Mouse (Mus musculus) embryonic facial prominence, embryonic 15.5 days (tissue): ENCODE measurements around the gene Slc35e3. TPM values are rescaled to one million over a fixed set of nuclear protein-coding genes. Genes with fewer than 3 reads are reported as not detected.
"Not testable (repeated sequence)": the region's sequence is repeated elsewhere in the genome, so short reads cannot be mapped to it uniquely, and the experiment has no call there.

Experiments
- ATAC-seq: fragments of 200-750 bp; cut with Nextera tagmentation; 2 replicates; pipeline ENCODE4 v1.8.0; 2017; ENCODE audit warnings: low read depth, moderate TSS enrichment; ENCODE audit not compliant: insufficient number of reproducible peaks, low FRiP score, low TSS enrichment
- H3K27ac ChIP-seq: fragments of 300-500 bp; sonication (generic); replicated peaks from 2 replicates; pipeline ENCODE4 v1.5.1; 2015; ENCODE audit warnings: mild to moderate bottlenecking, inconsistent platforms
- H3K27me3 ChIP-seq: fragments of 300-500 bp; sonication (generic); 2 replicates; pipeline ENCODE4 v1.6.1; 2015; ENCODE audit warnings: inconsistent platforms
- H3K36me3 ChIP-seq: fragments of 300-500 bp; sonication (generic); 2 replicates; pipeline ENCODE4 v1.6.1; 2015; ENCODE audit warnings: mild to moderate bottlenecking, inconsistent platforms
- H3K4me1 ChIP-seq: fragments of 300-500 bp; sonication (generic); 2 replicates; pipeline ENCODE4 v1.6.1; 2015; ENCODE audit warnings: inconsistent platforms
- H3K4me2 ChIP-seq: fragments of 300-500 bp; sonication (generic); replicated peaks from 2 replicates; pipeline ENCODE4 v1.6.1; 2015; ENCODE audit warnings: mild to moderate bottlenecking, inconsistent platforms
- H3K4me3 ChIP-seq: fragments of 300-500 bp; sonication (generic); replicated peaks from 2 replicates; pipeline ENCODE4 v1.5.1; 2015; ENCODE audit warnings: mild to moderate bottlenecking, inconsistent platforms
- H3K9ac ChIP-seq: fragments of 300-500 bp; sonication (generic); 2 replicates; pipeline ENCODE4 v1.6.1; 2015; ENCODE audit warnings: inconsistent platforms
- H3K9me3 ChIP-seq: fragments of 300-500 bp; sonication (generic); replicated peaks from 2 replicates; pipeline ENCODE4 v1.6.1; 2016; ENCODE audit warnings: inconsistent platforms
- WGBS: fragments of 180-500 bp; shearing (Covaris S2); methylation state at CpG from one replicate; pipeline ENCODE4 v1.1.7; 2015; 5-methylcytosine and 5-hydroxymethylcytosine counted together
- polyA plus RNA-seq: library from polyadenylated mRNA; unstranded; fragments of >200 nt; fragmentation: Nextera tagmentation; extraction: Ambion mirVana; gene quantifications from 2 replicates; pipeline ENCODE4 v1.2.1, GENCODE M21; 2015

Gene Slc35e3
- polyA plus RNA-seq, 1 experiment from 2014 or later = 22.7 TPM

DNA sequence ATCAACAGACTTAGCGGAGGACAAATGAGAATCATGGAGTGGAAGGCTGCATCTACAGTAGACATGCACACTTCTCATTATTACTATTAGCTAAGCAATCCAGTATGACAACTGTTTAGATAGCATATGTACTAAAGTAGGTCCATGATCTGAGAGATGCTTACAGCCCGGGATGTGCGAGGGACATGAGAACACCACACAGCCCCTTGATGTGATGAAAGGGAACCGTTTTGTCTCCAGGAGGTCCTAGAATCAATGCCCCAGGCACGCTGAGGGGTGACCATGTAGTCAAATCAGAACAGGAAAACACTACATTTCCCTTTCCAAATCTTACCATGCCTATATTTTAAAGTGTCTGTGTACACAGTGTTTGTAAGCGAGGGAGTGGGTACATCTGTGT, 5.6 kb upstream of the Slc35e3 start:
- H3K36me3 ChIP-seq = peaks cover 60% of the 10 kb centered on the region
- H3K4me2 ChIP-seq = no peak overlapping the region
- H3K4me3 ChIP-seq = no peak overlapping the region
- ATAC-seq = no peak
- no peak overlapping the region for H3K9ac ChIP-seq
- WGBS = 98% methylated on average over 6 of the region's 6 CpGs
- no peaks in the 10 kb centered on the region for H3K4me1 ChIP-seq
- H3K9me3 ChIP-seq = no peaks in the 10 kb centered on the region
- no peaks in the 10 kb centered on the region for H3K27me3 ChIP-seq
- no peak overlapping the region for H3K27ac ChIP-seq

DNA sequence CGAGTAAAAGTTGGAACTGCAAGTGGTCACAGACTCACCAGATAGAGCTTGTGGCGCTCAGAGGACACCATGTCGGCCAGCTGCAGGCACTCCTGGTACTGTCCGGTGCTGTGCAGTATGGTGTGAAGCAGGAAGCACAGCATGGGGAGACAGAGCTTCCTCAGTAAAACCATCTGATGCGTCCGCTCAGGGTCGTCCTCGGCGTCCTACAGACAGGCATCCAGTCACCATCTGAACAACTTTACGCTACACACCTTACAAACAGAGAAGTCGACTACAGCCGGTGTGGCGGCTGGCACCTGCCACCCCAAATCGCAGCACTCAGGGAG, 5.1 kb upstream of the Slc35e3 start:
- Histone ChIP-seq H3K9ac (no peak overlapping the region), H3K4me1 (no peaks in the 10 kb centered on the region), H3K36me3 (peaks cover 55% of the 10 kb centered on the region), H3K4me2 (no peak overlapping the region), H3K27me3 (no peaks in the 10 kb centered on the region), H3K4me3 (no peak overlapping the region), H3K9me3 (no peaks in the 10 kb centered on the region), H3K27ac (no peak overlapping the region)
- ATAC-seq = no peak
- 96% methylated on average over 14 of the region's 14 CpGs for WGBS

DNA sequence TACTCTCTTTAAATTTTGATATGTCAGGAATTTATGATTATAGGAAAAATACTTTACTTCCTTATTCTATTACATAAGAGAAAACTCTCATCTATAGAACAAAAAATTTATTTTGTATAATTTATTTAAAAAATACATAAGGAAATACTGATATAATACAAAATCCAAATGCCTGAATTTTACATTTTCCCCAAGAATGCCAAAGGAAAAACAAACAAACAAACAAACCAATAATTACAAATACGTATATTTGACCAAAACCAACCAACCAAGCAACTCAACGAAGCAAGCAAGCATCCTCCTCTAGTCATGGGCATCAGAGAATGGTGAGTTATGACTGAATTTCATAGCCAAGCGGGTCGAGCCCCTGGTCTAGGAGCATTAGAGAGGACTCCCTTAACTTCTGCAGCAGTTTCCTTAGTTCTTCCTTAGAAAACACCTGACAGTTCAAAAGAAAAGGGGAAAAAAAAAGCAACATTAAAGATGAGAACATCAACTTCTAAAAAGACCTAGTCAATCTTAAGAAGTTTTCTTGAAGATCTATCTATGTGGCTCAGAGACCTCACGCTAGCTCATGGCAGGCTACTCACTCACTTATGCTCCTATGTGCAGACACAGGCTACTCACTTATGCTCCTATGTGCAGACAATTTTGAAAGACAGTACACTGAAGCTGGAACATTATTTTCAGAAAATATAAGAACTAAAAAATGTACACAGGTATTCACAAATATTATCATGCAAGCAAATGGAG, 4.5 kb upstream of the Slc35e3 start:
- no peak overlapping the region for H3K4me3 ChIP-seq
- H3K27me3 ChIP-seq = no peaks in the 10 kb centered on the region
- H3K4me1 ChIP-seq = no peaks in the 10 kb centered on the region
- H3K4me2 ChIP-seq = no peak overlapping the region
- WGBS = 98% methylated on average over 5 of the region's 5 CpGs
- peaks cover 49% of the 10 kb centered on the region for H3K36me3 ChIP-seq
- H3K9ac ChIP-seq = no peak overlapping the region
- ATAC-seq = no peak
- no peaks in the 10 kb centered on the region for H3K9me3 ChIP-seq
- no peak overlapping the region for H3K27ac ChIP-seq

DNA sequence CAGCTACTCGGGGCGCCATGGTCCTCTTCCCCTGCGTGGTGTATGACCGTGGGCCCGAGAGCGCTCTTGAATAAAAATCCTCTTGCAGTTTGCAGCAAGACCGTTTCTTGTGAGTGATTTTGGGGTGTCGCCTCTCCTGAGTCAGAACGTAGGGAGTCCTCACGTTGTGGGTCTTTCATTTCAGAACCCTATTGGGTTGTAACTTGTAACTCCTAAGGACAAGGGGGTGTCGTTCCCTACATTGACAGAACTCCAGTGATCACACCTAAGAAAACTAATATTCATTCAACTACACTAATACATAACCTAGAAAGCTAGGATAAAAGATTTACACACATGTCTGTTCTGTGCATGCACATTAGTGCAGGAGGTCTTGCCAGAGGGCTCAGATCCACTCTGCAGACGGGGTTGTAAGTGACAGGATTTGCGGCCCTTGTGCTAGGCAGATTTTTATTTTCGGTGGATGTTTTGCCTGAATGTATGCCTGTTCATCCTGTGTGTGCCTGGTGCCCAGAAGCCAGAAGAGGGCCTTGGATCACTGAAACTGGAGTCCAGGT, 3.7 kb upstream of the Slc35e3 start:
- H3K36me3 ChIP-seq = peaks cover 41% of the 10 kb centered on the region
- 93% methylated on average over 14 of the region's 14 CpGs for WGBS
- H3K4me1 ChIP-seq = peaks cover 6% of the 10 kb centered on the region
- no peaks in the 10 kb centered on the region for H3K9me3 ChIP-seq
- no peak overlapping the region for H3K9ac ChIP-seq
- no peak overlapping the region for H3K4me3 ChIP-seq
- no peaks in the 10 kb centered on the region for H3K27me3 ChIP-seq
- H3K4me2 ChIP-seq = no peak overlapping the region
- ATAC-seq = no peak
- no peak overlapping the region for H3K27ac ChIP-seq

DNA sequence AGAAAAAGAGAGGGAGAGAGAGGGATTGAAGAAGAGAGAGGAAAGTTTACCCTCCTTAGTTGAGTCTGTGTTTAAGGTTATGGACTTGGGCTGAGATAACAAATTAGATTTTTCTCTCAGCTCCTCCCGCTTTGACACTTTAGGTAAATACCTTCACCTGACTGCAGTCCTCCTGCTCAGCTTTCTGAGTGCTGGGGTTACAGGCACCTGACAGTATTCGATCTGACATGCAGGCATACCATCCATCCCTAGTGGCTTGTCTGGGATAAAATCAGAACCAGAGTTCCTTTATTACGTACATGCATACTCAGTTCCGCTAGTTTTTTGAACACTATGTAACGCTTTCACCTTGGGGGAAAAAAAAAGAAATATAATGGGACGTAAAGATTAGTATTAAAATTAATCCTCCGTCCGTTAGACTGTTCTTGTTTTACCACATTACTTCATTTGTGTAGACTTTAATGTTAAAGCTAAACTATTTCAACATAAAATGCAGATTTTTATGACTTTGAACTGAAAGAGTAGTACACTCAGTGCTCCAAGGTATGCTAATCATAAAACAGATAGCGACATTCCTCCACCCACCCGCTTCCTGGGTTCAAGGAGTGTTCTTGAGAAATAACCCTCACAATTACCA, 3.0 kb upstream of the Slc35e3 start:
- peaks cover 8% of the 10 kb centered on the region for H3K4me1 ChIP-seq

DNA sequence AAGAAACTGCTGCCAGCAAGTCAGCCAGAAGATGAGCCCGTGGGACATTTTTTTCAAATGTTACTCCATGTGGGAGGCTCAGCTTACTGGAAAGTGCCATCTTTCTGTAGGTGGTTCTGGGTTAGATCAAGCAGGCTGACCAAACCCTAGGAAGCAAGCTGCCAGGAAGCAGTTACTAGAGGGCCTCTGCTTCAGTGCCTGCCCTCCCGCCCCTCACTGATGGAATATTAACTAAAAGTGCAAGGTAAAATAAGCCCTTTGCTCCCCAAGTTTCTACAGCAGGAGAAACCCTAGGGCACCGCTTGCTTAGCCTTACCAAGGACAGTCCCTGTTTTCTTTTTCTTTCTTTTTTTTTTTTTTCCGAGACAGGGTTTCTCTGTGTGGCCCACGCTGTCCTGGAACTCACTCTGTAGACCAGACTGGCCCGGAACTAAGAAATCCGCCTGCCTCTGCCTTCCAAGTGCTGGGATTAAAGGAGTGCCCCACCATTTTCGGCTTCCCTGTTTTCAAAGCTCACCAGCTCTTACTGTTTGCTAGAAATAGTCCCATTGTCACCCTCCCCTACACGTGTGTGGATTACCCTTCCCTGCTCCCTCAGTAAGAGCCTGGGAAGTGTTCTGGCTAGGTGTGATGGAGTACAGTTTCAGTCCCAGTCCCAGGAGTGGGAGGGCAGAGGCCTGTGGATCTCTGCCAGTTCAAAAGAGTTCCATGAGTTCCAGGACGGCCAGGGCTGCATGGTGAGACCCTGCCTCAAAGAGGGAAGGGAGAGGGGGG, 2.3 kb upstream of the Slc35e3 start:
- 86% methylated on average over 10 of the region's 10 CpGs for WGBS
- Histone ChIP-seq H3K27me3 (no peaks in the 10 kb centered on the region), H3K4me2 (no peak overlapping the region), H3K4me3 (no peak overlapping the region), H3K36me3 (peaks cover 37% of the 10 kb centered on the region), H3K27ac (no peak overlapping the region), H3K9me3 (no peaks in the 10 kb centered on the region), H3K9ac (no peak overlapping the region), H3K4me1 (peaks cover 8% of the 10 kb centered on the region)
- ATAC-seq = no peak

More for the DNA sequence above, 3.0 kb upstream of the Slc35e3 start:
- ATAC-seq = no peak
- H3K36me3 ChIP-seq = peaks cover 37% of the 10 kb centered on the region
- no peak overlapping the region for H3K27ac ChIP-seq
- H3K9ac ChIP-seq = no peak overlapping the region
- no peak overlapping the region for H3K4me3 ChIP-seq
- WGBS = 90% methylated on average over 10 of the region's 10 CpGs
- no peaks in the 10 kb centered on the region for H3K27me3 ChIP-seq
- H3K4me2 ChIP-seq = no peak overlapping the region
- no peaks in the 10 kb centered on the region for H3K9me3 ChIP-seq

DNA sequence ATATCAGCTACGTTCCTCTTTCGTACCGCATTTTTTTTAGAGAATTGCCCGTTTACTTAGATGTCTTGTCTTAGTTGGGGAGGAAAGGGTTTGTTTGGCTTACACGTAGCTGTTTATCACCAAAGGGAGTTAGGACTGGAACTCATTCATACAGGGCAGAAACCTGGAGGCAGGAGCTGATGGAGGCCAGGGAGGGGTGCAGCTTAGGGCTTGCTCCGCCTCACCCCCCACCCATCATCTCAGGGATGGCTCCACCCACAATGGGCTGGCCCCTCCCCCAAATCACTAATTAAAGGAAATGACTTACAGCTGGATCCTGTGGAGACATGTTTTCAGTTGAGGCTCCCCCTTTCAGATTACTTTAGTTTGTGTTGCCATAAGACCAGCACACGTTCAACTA, 1.5 kb upstream of the Slc35e3 start:
- Histone ChIP-seq H3K27me3 (no peaks in the 10 kb centered on the region), H3K9ac (no peak overlapping the region), H3K9me3 (no peaks in the 10 kb centered on the region), H3K4me3 (no peak overlapping the region), H3K4me2 (no peak overlapping the region), H3K36me3 (peaks cover 32% of the 10 kb centered on the region), H3K27ac (no peak overlapping the region), H3K4me1 (peaks cover 8% of the 10 kb centered on the region)
- 80% methylated on average over 7 of the region's 7 CpGs for WGBS
- no peak for ATAC-seq

DNA sequence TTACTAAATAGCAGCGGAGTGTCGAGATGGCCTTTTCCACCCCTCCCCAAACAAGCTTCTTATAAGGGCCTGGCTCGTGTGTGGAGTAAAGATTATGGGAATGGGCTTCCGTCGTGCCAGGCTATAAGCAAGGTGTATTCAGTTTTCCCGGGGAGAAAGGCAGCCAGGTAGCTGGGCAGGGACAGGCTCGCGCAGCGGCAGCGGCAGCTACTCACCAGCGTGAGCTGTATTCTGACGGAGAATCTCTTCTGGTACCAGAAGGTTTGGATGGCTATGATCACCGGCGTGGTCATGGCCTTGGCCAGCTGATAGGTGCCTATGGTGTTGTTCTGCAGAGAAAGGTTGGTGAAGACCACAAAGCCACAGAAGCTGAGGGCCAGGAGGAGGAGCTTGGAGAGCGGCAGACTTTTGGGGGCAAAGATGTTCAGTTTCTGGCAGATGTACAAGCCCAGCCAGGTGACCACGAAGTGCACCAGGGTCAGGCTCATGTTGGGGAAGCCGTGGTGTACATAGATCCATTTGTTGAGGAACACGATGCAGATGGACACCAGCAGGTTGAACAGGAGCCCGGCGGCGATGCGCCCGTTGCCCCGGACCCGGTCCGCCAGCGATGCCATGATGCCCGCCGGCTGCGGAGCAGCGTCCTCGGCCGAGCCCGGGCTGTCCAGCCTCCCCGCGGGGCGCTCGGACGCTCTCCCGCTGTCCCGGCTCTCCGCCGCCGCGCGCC, 432 bp downstream of the Slc35e3 start:
- peak overlapping the region; percentile 80 for H3K4me2 ChIP-seq
- not testable (repeated sequence) for H3K27me3 ChIP-seq, H3K4me1 ChIP-seq, H3K9me3 ChIP-seq
- H3K36me3 ChIP-seq = peaks cover 19% of the 10 kb centered on the region
- ATAC-seq = 0 out of 2 replicates have a peak, but pooled peaks have one; percentile 31
- peak overlapping the region; percentile 84; the same call in 1 of the 2 replicates for H3K27ac ChIP-seq
- H3K4me3 ChIP-seq = peak overlapping the region; percentile 52
- 0% methylated on average over 20 of the region's 46 CpGs for WGBS
- H3K9ac ChIP-seq = peak overlapping the region; percentile 47

DNA sequence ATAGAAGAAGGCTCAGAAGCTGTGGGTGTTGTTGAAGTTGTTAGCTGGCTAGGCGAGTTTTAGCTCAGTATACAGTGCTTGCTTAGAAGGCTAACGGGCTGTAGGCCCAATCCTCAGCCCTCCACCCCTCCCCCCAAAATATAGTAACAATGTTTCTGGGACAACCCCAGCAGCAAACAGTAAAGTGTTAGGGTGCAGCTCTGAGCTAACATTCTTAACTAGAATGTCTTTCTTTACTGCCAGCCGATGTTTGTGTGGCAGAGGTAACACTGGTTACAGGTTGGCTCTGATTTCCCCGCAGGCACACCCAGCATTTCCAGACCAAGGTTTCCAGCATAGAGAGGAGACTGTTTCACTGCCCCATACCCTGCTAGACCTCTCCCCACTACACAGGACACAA, 2.2 kb downstream of the Slc35e3 start:
- H3K27ac ChIP-seq = peak overlapping the region; percentile 30
- peaks cover 8% of the 10 kb centered on the region for H3K4me1 ChIP-seq
- ATAC-seq = no peak
- no peak overlapping the region for H3K4me3 ChIP-seq
- no peaks in the 10 kb centered on the region for H3K27me3 ChIP-seq
- no peaks in the 10 kb centered on the region for H3K9me3 ChIP-seq
- H3K9ac ChIP-seq = no peak overlapping the region
- no peak overlapping the region for H3K4me2 ChIP-seq
- peaks cover 20% of the 10 kb centered on the region for H3K36me3 ChIP-seq
- WGBS = 79% methylated on average over 4 of the region's 4 CpGs

DNA sequence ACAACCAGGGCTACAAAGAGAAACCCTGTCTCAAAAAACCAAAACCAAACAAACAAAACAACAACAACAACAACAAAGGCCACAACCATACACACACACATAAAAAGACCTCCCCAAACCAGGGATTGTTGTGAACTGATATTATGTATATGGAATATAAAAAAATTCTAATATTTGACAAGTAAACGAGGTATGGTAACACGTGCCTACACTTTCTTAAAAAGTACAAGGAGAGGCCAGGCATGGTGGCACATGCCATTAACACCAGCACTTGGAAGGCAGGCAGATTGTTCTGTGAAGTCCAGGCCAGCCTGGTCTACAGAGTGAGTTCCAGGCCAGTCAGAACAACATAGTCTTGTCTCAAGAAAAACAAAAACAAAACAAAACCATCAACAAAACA, 3.0 kb downstream of the Slc35e3 start:
- ATAC-seq = no peak
- Histone ChIP-seq H3K4me1 (peaks cover 8% of the 10 kb centered on the region), H3K27ac (peak overlapping the region; percentile 30; the same call in 1 of the 2 replicates), H3K4me2 (no peak overlapping the region), H3K9me3 (no peaks in the 10 kb centered on the region), H3K36me3 (peaks cover 21% of the 10 kb centered on the region), H3K4me3 (no peak overlapping the region), H3K9ac (no peak overlapping the region), H3K27me3 (no peaks in the 10 kb centered on the region)
- 85% methylated on average over 2 of the region's 2 CpGs for WGBS

DNA sequence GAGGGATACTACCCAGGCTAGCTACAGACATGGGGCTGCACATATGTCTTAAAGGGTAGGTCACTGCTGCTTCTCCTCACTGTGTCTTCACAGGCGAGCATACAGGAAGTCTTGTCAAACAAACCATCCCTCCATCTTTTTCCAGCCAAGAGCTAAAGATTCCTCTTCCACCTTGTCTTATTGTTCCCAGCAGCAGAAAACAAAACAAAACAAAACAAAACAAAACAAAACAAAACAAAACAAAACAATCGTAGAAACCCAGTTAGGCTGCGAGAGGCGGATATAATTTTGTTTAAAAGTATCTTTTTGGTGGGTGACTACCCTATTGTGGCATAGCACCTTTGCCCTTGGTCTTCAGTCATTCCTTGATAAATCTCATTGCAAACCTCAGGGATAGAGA, 3.5 kb downstream of the Slc35e3 start:
- Histone ChIP-seq H3K9ac (no peak overlapping the region), H3K4me3 (no peak overlapping the region), H3K4me1 (peaks cover 8% of the 10 kb centered on the region), H3K36me3 (peaks cover 27% of the 10 kb centered on the region), H3K27ac (no peak overlapping the region), H3K4me2 (no peak overlapping the region), H3K9me3 (no peaks in the 10 kb centered on the region), H3K27me3 (no peaks in the 10 kb centered on the region)
- ATAC-seq = no peak
- WGBS = 93% methylated on average over 4 of the region's 4 CpGs
